Mouse (Mus musculus) lung, postnatal 0 days (tissue): ENCODE results near the gene Runx2.

Experiments
- CTCF ChIP-seq: IDR thresholded peaks from 2 replicates; pipeline ENCODE4 v1.5.1; 2016; ENCODE audit warnings: antibody characterized with exemption, mild to moderate bottlenecking
- EP300 ChIP-seq: IDR thresholded peaks from 2 replicates; pipeline ENCODE4 v1.6.1; 2016; ENCODE audit warnings: antibody characterized with exemption, mild to moderate bottlenecking, control low read depth

- TF ChIP-seq CTCF (no peak), EP300 (no peak)
Observed at GRCm38 (mm10) chr17:44472695-44473094, 341.9 kb downstream of the Runx2 start.
